Mouse (Mus musculus) stomach, embryonic 16.5 days (tissue): Measurements from ENCODE around the gene Hpca. TPM values are rescaled to one million over a fixed set of nuclear protein-coding genes. Genes with fewer than 3 reads are reported as not detected.

Experiments used
- ATAC-seq: fragments of 200-750 bp; cut with Nextera tagmentation; 2 replicates; pipeline ENCODE4 v1.8.0; 2017; ENCODE audit warnings: moderate number of reproducible peaks, moderate TSS enrichment; ENCODE audit not compliant: insufficient read depth, low FRiP score
- H3K27ac ChIP-seq: fragments of 300-500 bp; sonication (generic); 2 replicates; pipeline ENCODE4 v1.5.1; 2014; ENCODE audit warnings: low read length
- H3K27me3 ChIP-seq: fragments of 300-500 bp; sonication (generic); 2 replicates; pipeline ENCODE4 v1.6.1; 2014; ENCODE audit warnings: low read length, control low read depth, mixed read lengths; ENCODE audit not compliant: control insufficient read depth, insufficient read depth
- H3K36me3 ChIP-seq: fragments of 300-500 bp; sonication (generic); 2 replicates; pipeline ENCODE4 v1.6.1; 2014; ENCODE audit warnings: low read length; ENCODE audit not compliant: control insufficient read depth, insufficient read depth
- H3K4me1 ChIP-seq: fragments of 300-500 bp; sonication (generic); 2 replicates; pipeline ENCODE4 v1.6.1; 2014; ENCODE audit warnings: low read length, control low read depth, mixed read lengths; ENCODE audit not compliant: control insufficient read depth, insufficient read depth
- H3K4me2 ChIP-seq: fragments of 300-500 bp; sonication (generic); 2 replicates; pipeline ENCODE4 v1.6.1; 2014; ENCODE audit warnings: low read depth, low read length, mixed read lengths
- H3K4me3 ChIP-seq: fragments of 300-500 bp; sonication (generic); replicated peaks from 2 replicates; pipeline ENCODE4 v1.5.1; 2014; ENCODE audit warnings: mild to moderate bottlenecking, low read length
- H3K9ac ChIP-seq: fragments of 300-500 bp; sonication (generic); 2 replicates; pipeline ENCODE4 v1.6.1; 2014; ENCODE audit warnings: low read length
- H3K9me3 ChIP-seq: fragments of 300-500 bp; sonication (generic); replicated peaks from 2 replicates; pipeline ENCODE4 v1.6.1; 2016; ENCODE audit warnings: low read length, control low read depth; ENCODE audit not compliant: control insufficient read depth
- WGBS: fragments of 180-500 bp; shearing (Covaris S2); extraction: QIAGEN DNeasy Blood & Tissue Kit; methylation state at CpG from one replicate; pipeline ENCODE4 v1.1.7; 2014; 5-methylcytosine and 5-hydroxymethylcytosine counted together
- polyA plus RNA-seq: library from polyadenylated mRNA; unstranded; fragments of >200 nt; fragmentation: Nextera tagmentation; extraction: Ambion mirVana; gene quantifications from 2 replicates; pipeline ENCODE4 v1.2.1, GENCODE M21; 2015

Hpca gene
- polyA plus RNA-seq, 1 experiment from 2014 or later: 2.0 TPM

GRCm38 (mm10) chr4:129081041-129081440 lies 40.8 kb downstream of the Hpca start:
- no peaks in the 10 kb centered on the region for H3K4me1 ChIP-seq
- peak overlapping the region; percentile 59; the same call in 1 of the 2 replicates for H3K27ac ChIP-seq
- peaks cover 20% of the 10 kb centered on the region for H3K36me3 ChIP-seq
- no peak overlapping the region for H3K4me2 ChIP-seq
- no peaks in the 10 kb centered on the region for H3K27me3 ChIP-seq
- WGBS: 85% methylated on average over 7 of the region's 7 CpGs
- no peaks in the 10 kb centered on the region for H3K9me3 ChIP-seq
- no peak for ATAC-seq
- no peak overlapping the region for H3K4me3 ChIP-seq
- peak overlapping the region; percentile 20; the same call in 1 of the 2 replicates for H3K9ac ChIP-seq

- H3K27me3 ChIP-seq: no peaks in the 10 kb centered on the region
- no peaks in the 10 kb centered on the region for H3K9me3 ChIP-seq
- no peak for ATAC-seq
- no peak overlapping the region for H3K27ac ChIP-seq
- H3K9ac ChIP-seq: no peak overlapping the region
- WGBS: 94% methylated on average over 9 of the region's 9 CpGs
- H3K36me3 ChIP-seq: peaks cover 16% of the 10 kb centered on the region
- H3K4me2 ChIP-seq: no peak overlapping the region
- no peak overlapping the region for H3K4me3 ChIP-seq
- H3K4me1 ChIP-seq: no peaks in the 10 kb centered on the region
Measured at GRCm38 (mm10) chr4:129079126-129079525, 42.7 kb downstream of the Hpca start.

GRCm38 (mm10) chr4:129068848-129069247 lies 53.0 kb downstream of the Hpca start:
- no peak overlapping the region for H3K4me3 ChIP-seq
- no peak overlapping the region for H3K4me2 ChIP-seq
- no peak overlapping the region for H3K9ac ChIP-seq
- H3K4me1 ChIP-seq: peaks cover 16% of the 10 kb centered on the region
- ATAC-seq: no peak
- H3K36me3 ChIP-seq: no peaks in the 10 kb centered on the region
- WGBS: 86% methylated on average over 4 of the region's 4 CpGs
- H3K27ac ChIP-seq: no peak overlapping the region
- H3K27me3 ChIP-seq: no peaks in the 10 kb centered on the region
- H3K9me3 ChIP-seq: no peaks in the 10 kb centered on the region

- 0 out of 2 replicates have a peak overlapping the region, but pooled peaks have one; percentile 21 for H3K9ac ChIP-seq
- H3K4me2 ChIP-seq: no peak overlapping the region
- 72% methylated on average over 5 of the region's 5 CpGs for WGBS
- peaks cover 16% of the 10 kb centered on the region for H3K4me1 ChIP-seq
- ATAC-seq: no peak
- H3K4me3 ChIP-seq: no peak overlapping the region
- H3K9me3 ChIP-seq: no peaks in the 10 kb centered on the region
- no peak overlapping the region for H3K27ac ChIP-seq
- H3K27me3 ChIP-seq: no peaks in the 10 kb centered on the region
- H3K36me3 ChIP-seq: no peaks in the 10 kb centered on the region
Measured at GRCm38 (mm10) chr4:129067638-129068415, 54.0 kb downstream of the Hpca start.

GRCm38 (mm10) chr4:129065688-129066236 lies 56.1 kb downstream of the Hpca start:
- ATAC-seq: no peak
- no peak overlapping the region for H3K4me3 ChIP-seq

GRCm38 (mm10) chr4:129062281-129063075 lies 59.4 kb downstream of the Hpca start:
- no peak overlapping the region; the same call in 1 of the 2 replicates for H3K27ac ChIP-seq
- no peak overlapping the region for H3K9ac ChIP-seq
- no peaks in the 10 kb centered on the region for H3K36me3 ChIP-seq
- H3K4me3 ChIP-seq: no peak overlapping the region
- H3K4me1 ChIP-seq: peaks cover 11% of the 10 kb centered on the region
- WGBS: 60% methylated on average over 3 of the region's 3 CpGs
- H3K4me2 ChIP-seq: no peak overlapping the region
- no peaks in the 10 kb centered on the region for H3K9me3 ChIP-seq
- ATAC-seq: no peak
- no peaks in the 10 kb centered on the region for H3K27me3 ChIP-seq

More at GRCm38 (mm10) chr4:129065688-129066236, 56.1 kb downstream of the Hpca start:
- Histone ChIP-seq H3K4me2 (no peak overlapping the region), H3K4me1 (peaks cover 8% of the 10 kb centered on the region), H3K9me3 (no peaks in the 10 kb centered on the region), H3K27ac (no peak overlapping the region), H3K27me3 (no peaks in the 10 kb centered on the region), H3K36me3 (no peaks in the 10 kb centered on the region), H3K9ac (no peak overlapping the region)

Other genes with a start within 250 kb of the Hpca start
- gene Trim62, start 238.5 kb downstream of the Hpca start, polyA plus RNA-seq: 2.0 and 2.8 TPM in 2 replicates
- 14.3 and 15.0 TPM in 2 replicates for gene Azin2, start 159.6 kb downstream of the Hpca start, polyA plus RNA-seq
- 199 and 207 TPM in 2 replicates for gene Ak2, start 130.1 kb downstream of the Hpca start, polyA plus RNA-seq
- gene Rnf19b, start 63.8 kb downstream of the Hpca start, polyA plus RNA-seq: 7.1 and 7.2 TPM in 2 replicates
- gene Tmem54, start 16.5 kb downstream of the Hpca start, polyA plus RNA-seq: 44.2 and 53.2 TPM in 2 replicates
- gene Fndc5, start 15.0 kb upstream of the Hpca start, polyA plus RNA-seq: 1.3 and 2.6 TPM in 2 replicates
- gene S100pbp, start 67.7 kb upstream of the Hpca start, polyA plus RNA-seq: 13.0 and 13.1 TPM in 2 replicates
- 72.9 and 80.0 TPM in 2 replicates for gene Yars, start 67.7 kb upstream of the Hpca start, polyA plus RNA-seq
- gene C77080, start 139.4 kb upstream of the Hpca start, polyA plus RNA-seq: 8.2 and 8.5 TPM in 2 replicates
- gene Sync, start 165.6 kb upstream of the Hpca start, polyA plus RNA-seq: 3.0 and 3.9 TPM in 2 replicates
- 287 and 291 TPM in 2 replicates for gene Rbbp4, start 213.3 kb upstream of the Hpca start, polyA plus RNA-seq
- gene Zbtb8os, start 213.7 kb upstream of the Hpca start, polyA plus RNA-seq: 44.4 and 46.6 TPM in 2 replicates